Mouse (Mus musculus): Measurements from ENCODE around the gene Tfdp1. TPM values are rescaled to one million over a fixed set of nuclear protein-coding genes. Genes with fewer than 3 reads are reported as not detected.
"Not testable (repeated sequence)": the region's sequence is repeated elsewhere in the genome, so short reads cannot be mapped to it uniquely, and the experiment has no call there.

Gene Tfdp1
- polyA plus RNA-seq, 1 experiment from 2014 or later = 160 TPM

- no peak for ATAC-seq (ENCODE audit: insufficient number of reproducible peaks, low FRiP score, low TSS enrichment, low read depth)
- Histone ChIP-seq H3K36me3 (no peaks in the 10 kb centered on the region), H3K4me2 (no peak overlapping the region), H3K4me1 (peaks cover 3% of the 10 kb centered on the region; the same call in 1 of the 2 replicates), H3K27ac (no peak overlapping the region), H3K27me3 (no peaks in the 10 kb centered on the region), H3K4me3 (no peak overlapping the region), H3K9ac (no peak overlapping the region), H3K9me3 (no peaks in the 10 kb centered on the region)
- 31% methylated on average over 1 of the region's 1 CpGs for WGBS
These were observed 3.9 kb upstream of the Tfdp1 start for GRCm38 (mm10) chr8:13334671-13335070.

- ATAC-seq (ENCODE audit: insufficient number of reproducible peaks, low FRiP score, low TSS enrichment, low read depth); H3K4me3 ChIP-seq; H3K9ac ChIP-seq; H3K27me3 ChIP-seq; H3K4me2 ChIP-seq; H3K27ac ChIP-seq; H3K9me3 ChIP-seq: not testable (repeated sequence)
- Histone ChIP-seq H3K4me1 (peaks cover 20% of the 10 kb centered on the region), H3K36me3 (peaks cover 19% of the 10 kb centered on the region)
- 81% methylated on average over 6 of the region's 6 CpGs for WGBS
These were observed 1.3 kb upstream of the Tfdp1 start for GRCm38 (mm10) chr8:13337245-13337644.

GRCm38 (mm10) chr8:13337678-13338077, 873 bp upstream of the Tfdp1 start:
- Histone ChIP-seq H3K36me3 (peaks cover 23% of the 10 kb centered on the region), H3K4me3 (0 out of 2 replicates have a peak overlapping the region, but pooled peaks have one; percentile 88), H3K9me3 (no peaks in the 10 kb centered on the region), H3K9ac (no peak overlapping the region), H3K27ac (no peak overlapping the region; the same call in 1 of the 2 replicates), H3K4me1 (peaks cover 21% of the 10 kb centered on the region), H3K27me3 (no peaks in the 10 kb centered on the region), H3K4me2 (no peak overlapping the region)
- WGBS = 67% methylated on average over 3 of the region's 3 CpGs
- no peak for ATAC-seq (ENCODE audit: insufficient number of reproducible peaks, low FRiP score, low TSS enrichment, low read depth)

GRCm38 (mm10) chr8:13338901-13339645, 522 bp downstream of the Tfdp1 start:
- no peaks in the 10 kb centered on the region for H3K27me3 ChIP-seq
- under 1% methylated on average over 68 of the region's 70 CpGs for WGBS
- ATAC-seq (ENCODE audit: insufficient number of reproducible peaks, low FRiP score, low TSS enrichment, low read depth) = peak; percentile 45; the same call in 1 of the 2 replicates

GRCm38 (mm10) chr8:13339646-13339990, 1.1 kb downstream of the Tfdp1 start:
- Histone ChIP-seq H3K9ac (peak overlapping the region; percentile 90; the same call in 1 of the 2 replicates), H3K9me3 (no peaks in the 10 kb centered on the region), H3K4me2 (peak overlapping the region; percentile 76), H3K36me3 (peaks cover 42% of the 10 kb centered on the region), H3K27me3 (no peaks in the 10 kb centered on the region), H3K27ac (no peak overlapping the region; the same call in 1 of the 2 replicates), H3K4me3 (peak overlapping the region; percentile 88), H3K4me1 (peaks cover 21% of the 10 kb centered on the region)
- WGBS = 3% methylated on average over 11 of the region's 11 CpGs
- ATAC-seq (ENCODE audit: insufficient number of reproducible peaks, low FRiP score, low TSS enrichment, low read depth) = no peak

More at GRCm38 (mm10) chr8:13338901-13339645, 522 bp downstream of the Tfdp1 start:
- H3K36me3 ChIP-seq = peaks cover 37% of the 10 kb centered on the region
- H3K4me2 ChIP-seq = peak overlapping the region; percentile 76
- H3K4me1 ChIP-seq = peaks cover 21% of the 10 kb centered on the region
- H3K9me3 ChIP-seq = no peaks in the 10 kb centered on the region
- H3K9ac ChIP-seq = peak overlapping the region; percentile 90
- peak overlapping the region; percentile 86 for H3K27ac ChIP-seq
- peak overlapping the region; percentile 88 for H3K4me3 ChIP-seq

GRCm38 (mm10) chr8:13340650-13341049, 2.1 kb downstream of the Tfdp1 start:
- H3K36me3 ChIP-seq = peaks cover 53% of the 10 kb centered on the region

GRCm38 (mm10) chr8:13342340-13342739, 3.8 kb downstream of the Tfdp1 start:
- Histone ChIP-seq H3K27me3 (no peaks in the 10 kb centered on the region), H3K4me1 (peaks cover 21% of the 10 kb centered on the region), H3K9me3 (no peaks in the 10 kb centered on the region), H3K9ac (no peak overlapping the region), H3K4me2 (no peak overlapping the region), H3K36me3 (peaks cover 69% of the 10 kb centered on the region), H3K27ac (no peak overlapping the region), H3K4me3 (no peak overlapping the region)
- ATAC-seq (ENCODE audit: insufficient number of reproducible peaks, low FRiP score, low TSS enrichment, low read depth) = no peak
- WGBS = 82% methylated on average over 2 of the region's 2 CpGs

More at GRCm38 (mm10) chr8:13340650-13341049, 2.1 kb downstream of the Tfdp1 start:
- Histone ChIP-seq H3K27me3 (no peaks in the 10 kb centered on the region), H3K4me2 (peak overlapping the region; percentile 76; the same call in 1 of the 2 replicates), H3K4me1 (peaks cover 21% of the 10 kb centered on the region), H3K27ac (no peak overlapping the region), H3K9ac (no peak overlapping the region), H3K9me3 (no peaks in the 10 kb centered on the region), H3K4me3 (no peak overlapping the region)
- ATAC-seq (ENCODE audit: insufficient number of reproducible peaks, low FRiP score, low TSS enrichment, low read depth) = no peak
- WGBS = 79% methylated on average over 8 of the region's 8 CpGs

- Histone ChIP-seq H3K27me3 (no peaks in the 10 kb centered on the region), H3K9ac (no peak overlapping the region), H3K36me3 (peaks cover 77% of the 10 kb centered on the region), H3K27ac (no peak overlapping the region), H3K4me1 (peaks cover 19% of the 10 kb centered on the region), H3K9me3 (no peaks in the 10 kb centered on the region), H3K4me2 (no peak overlapping the region), H3K4me3 (no peak overlapping the region)
- ATAC-seq (ENCODE audit: insufficient number of reproducible peaks, low FRiP score, low TSS enrichment, low read depth) = no peak
- WGBS = 94% methylated on average over 4 of the region's 4 CpGs
These were observed 4.6 kb downstream of the Tfdp1 start for GRCm38 (mm10) chr8:13343134-13343533.

GRCm38 (mm10) chr8:13350052-13350451, 11.5 kb downstream of the Tfdp1 start:
- H3K4me3 ChIP-seq = no peak overlapping the region
- H3K4me2 ChIP-seq = no peak overlapping the region
- no peaks in the 10 kb centered on the region for H3K27me3 ChIP-seq
- 89% methylated on average over 7 of the region's 7 CpGs for WGBS
- H3K27ac ChIP-seq = no peak overlapping the region
- ATAC-seq (ENCODE audit: insufficient number of reproducible peaks, low FRiP score, low TSS enrichment, low read depth) = no peak
- no peak overlapping the region for H3K9ac ChIP-seq
- H3K9me3 ChIP-seq = no peaks in the 10 kb centered on the region
- 0 out of 2 replicates have a peak, but pooled peaks cover 3% of the 10 kb centered on the region for H3K4me1 ChIP-seq
- peaks cover 98% of the 10 kb centered on the region for H3K36me3 ChIP-seq

GRCm38 (mm10) chr8:13351593-13351992, 13.0 kb downstream of the Tfdp1 start:
- Histone ChIP-seq H3K27me3 (no peaks in the 10 kb centered on the region), H3K4me2 (no peak overlapping the region), H3K9me3 (no peaks in the 10 kb centered on the region), H3K36me3 (peaks cover 97% of the 10 kb centered on the region), H3K9ac (no peak overlapping the region), H3K4me3 (no peak overlapping the region), H3K4me1 (0 out of 2 replicates have a peak, but pooled peaks cover 3% of the 10 kb centered on the region), H3K27ac (no peak overlapping the region)
- no peak for ATAC-seq (ENCODE audit: insufficient number of reproducible peaks, low FRiP score, low TSS enrichment, low read depth)
- 79% methylated on average over 5 of the region's 5 CpGs for WGBS

- Histone ChIP-seq H3K4me1 (0 out of 2 replicates have a peak, but pooled peaks cover 3% of the 10 kb centered on the region), H3K27ac (no peak overlapping the region), H3K27me3 (no peaks in the 10 kb centered on the region), H3K4me2 (no peak overlapping the region), H3K36me3 (peaks cover 98% of the 10 kb centered on the region), H3K4me3 (no peak overlapping the region), H3K9me3 (no peaks in the 10 kb centered on the region), H3K9ac (no peak overlapping the region)
- WGBS = 82% methylated on average over 8 of the region's 8 CpGs
- no peak for ATAC-seq (ENCODE audit: insufficient number of reproducible peaks, low FRiP score, low TSS enrichment, low read depth)
These were observed 14.1 kb downstream of the Tfdp1 start for GRCm38 (mm10) chr8:13352601-13353000.

GRCm38 (mm10) chr8:13353155-13353833, 14.7 kb downstream of the Tfdp1 start:
- H3K4me1 ChIP-seq = 0 out of 2 replicates have a peak, but pooled peaks cover 3% of the 10 kb centered on the region
- no peak for ATAC-seq (ENCODE audit: insufficient number of reproducible peaks, low FRiP score, low TSS enrichment, low read depth)
- WGBS = 78% methylated on average over 9 of the region's 9 CpGs
- no peak overlapping the region for H3K4me3 ChIP-seq
- no peak overlapping the region for H3K9ac ChIP-seq
- H3K9me3 ChIP-seq = no peaks in the 10 kb centered on the region
- H3K4me2 ChIP-seq = no peak overlapping the region
- no peaks in the 10 kb centered on the region for H3K27me3 ChIP-seq
- peaks cover 98% of the 10 kb centered on the region for H3K36me3 ChIP-seq
- no peak overlapping the region for H3K27ac ChIP-seq

All from limb, embryonic 15.5 days (tissue).